Comparison of ENCODE assay signal across 8 mouse cellular contexts in the genomic region with DNA sequence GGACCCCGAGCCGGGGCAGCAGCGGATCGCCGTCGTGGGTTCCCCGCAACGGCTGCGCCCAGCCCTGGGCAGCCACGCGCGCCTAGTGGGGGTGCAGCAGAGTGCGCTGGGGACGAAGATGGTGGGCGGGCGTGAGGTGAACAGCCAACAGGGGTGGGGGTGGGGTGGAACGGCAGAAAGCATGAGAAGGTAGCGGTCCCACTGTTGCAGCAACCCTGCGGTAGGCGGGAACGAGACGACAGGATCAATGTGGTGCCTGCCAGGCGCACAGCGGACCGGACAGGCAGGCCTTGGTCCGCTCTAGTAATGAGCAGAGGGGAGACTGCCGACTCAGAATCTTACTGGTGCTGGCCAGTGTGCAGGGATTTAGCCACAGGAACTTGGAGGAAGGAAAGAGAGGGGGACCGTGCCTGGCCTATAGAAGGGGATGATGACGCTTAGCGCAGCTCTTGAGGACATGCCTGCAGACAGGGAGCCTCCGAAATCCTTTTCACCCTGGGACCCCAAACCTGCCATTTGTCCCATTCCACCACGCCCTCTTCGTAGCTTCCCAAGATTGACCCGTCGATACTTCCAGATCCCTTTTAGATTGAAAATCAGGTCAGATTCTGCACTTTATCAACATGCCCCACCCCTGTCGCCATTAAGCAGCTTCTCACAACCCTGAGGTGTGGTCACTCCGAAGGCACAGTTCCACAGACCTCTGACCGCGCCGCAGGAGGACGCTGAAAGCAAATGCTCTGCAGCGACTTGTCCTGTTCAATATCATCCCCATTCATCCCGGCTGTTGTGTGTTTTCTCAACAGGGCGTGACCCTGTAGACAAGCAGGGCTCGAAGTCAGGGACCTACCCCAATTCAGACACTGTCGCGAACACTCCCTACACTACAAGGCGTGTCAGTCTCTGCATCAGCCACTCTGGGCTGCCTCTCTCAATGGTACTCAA.
A peak's percentile ranks its signal among the peaks of the same experiment; 100 is the strongest.
DNase-seq lines count a peak whose midpoint lies in the region; ATAC-seq lines count a peak whose summit lies in the region.

No protein-coding gene starts in this region.

- no peak overlapping the region for H3K27ac ChIP-seq in lung, embryonic 15.5 days
- H3K27ac ChIP-seq in embryonic facial prominence, embryonic 11.5 days (replicated peaks; ENCODE audit: low read depth, low read length) = no peak overlapping the region
- no peak overlapping the region for H3K27ac ChIP-seq in intestine, embryonic 15.5 days

- H3K4me3 ChIP-seq in lung, embryonic 15.5 days = peak overlapping the region; percentile 33
- peak overlapping the region; percentile 37 for H3K4me3 ChIP-seq in embryonic facial prominence, embryonic 11.5 days (ENCODE audit: low read depth, low read length)
- H3K4me3 ChIP-seq in intestine, embryonic 15.5 days (replicated peaks) = peak overlapping the region; percentile 38

- H3K36me3 ChIP-seq in lung, embryonic 15.5 days = no peaks in the 10 kb centered on the region
- no peaks in the 10 kb centered on the region for H3K36me3 ChIP-seq in embryonic facial prominence, embryonic 11.5 days (replicated peaks; ENCODE audit: control insufficient read depth, insufficient read depth, low read depth, low read length)
- H3K36me3 ChIP-seq in intestine, embryonic 15.5 days = no peaks in the 10 kb centered on the region

- DNase-seq in lung, adult 18-20 months = no peak
- DNase-seq in embryonic facial prominence, embryonic 11.5 days (ENCODE audit: low spot score) = peak; percentile 12
- peak; percentile 44 for DNase-seq in right cerebral cortex, postnatal 4 days
- DNase-seq in adrenal gland, postnatal 4 days (ENCODE audit: low spot score in 2 of 2) = no peak
- no peak for DNase-seq in kidney, postnatal 25 days

- H3K4me1 ChIP-seq in lung, embryonic 15.5 days = peaks cover 34% of the 10 kb centered on the region
- H3K4me1 ChIP-seq in embryonic facial prominence, embryonic 11.5 days (ENCODE audit: control insufficient read depth, insufficient read depth, low read length) = no peaks in the 10 kb centered on the region; the same call in 1 of the 2 replicates
- H3K4me1 ChIP-seq in intestine, embryonic 15.5 days (replicated peaks) = peaks cover 27% of the 10 kb centered on the region

- 0 out of 2 replicates have a peak, but pooled peaks have one; percentile 9 for ATAC-seq in lung, embryonic 15.5 days (ENCODE audit: borderline replicate concordance, extremely low read depth, low FRiP score, low TSS enrichment)
- ATAC-seq in embryonic facial prominence, embryonic 11.5 days (replicated peaks; ENCODE audit: insufficient number of reproducible peaks, low FRiP score, low TSS enrichment, low read depth) = no peak
- no peak for ATAC-seq in intestine, embryonic 15.5 days
- no peak for ATAC-seq in megakaryocyte, adult 5-6 weeks (ENCODE audit: poor library complexity, severe bottlenecking)

- H3K27me3 ChIP-seq in lung, embryonic 15.5 days = peaks cover 83% of the 10 kb centered on the region
- peaks cover 57% of the 10 kb centered on the region for H3K27me3 ChIP-seq in embryonic facial prominence, embryonic 11.5 days (ENCODE audit: control insufficient read depth, insufficient read depth, low read length)
- H3K27me3 ChIP-seq in intestine, embryonic 15.5 days (replicated peaks) = peaks cover 70% of the 10 kb centered on the region

- no peaks in the 10 kb centered on the region for H3K9me3 ChIP-seq in lung, embryonic 15.5 days
- no peaks in the 10 kb centered on the region for H3K9me3 ChIP-seq in embryonic facial prominence, embryonic 11.5 days (replicated peaks; ENCODE audit: control insufficient read depth, low read length)
- no peaks in the 10 kb centered on the region for H3K9me3 ChIP-seq in intestine, embryonic 15.5 days

- H3K9ac ChIP-seq in lung, embryonic 15.5 days = no peak overlapping the region
- no peak overlapping the region for H3K9ac ChIP-seq in embryonic facial prominence, embryonic 11.5 days (replicated peaks; ENCODE audit: low read length)
- H3K9ac ChIP-seq in intestine, embryonic 15.5 days = peak overlapping the region; percentile 15; the same call in 1 of the 2 replicates

- WGBS in lung, embryonic 15.5 days = 1% methylated on average over 48 of the region's 48 CpGs
- WGBS in embryonic facial prominence, embryonic 11.5 days = under 1% methylated on average over 48 of the region's 48 CpGs
- WGBS in intestine, embryonic 15.5 days = 1% methylated on average over 48 of the region's 48 CpGs

- H3K4me2 ChIP-seq in lung, embryonic 15.5 days = peak overlapping the region; percentile 58
- H3K4me2 ChIP-seq in embryonic facial prominence, embryonic 11.5 days (ENCODE audit: low read depth, low read length) = peak overlapping the region; percentile 80
- peak overlapping the region; percentile 82 for H3K4me2 ChIP-seq in intestine, embryonic 15.5 days (replicated peaks)

Comparison
In these comparisons a context has a peak if more than half of its experiments do, and no peak if none do; other contexts are left out.
1. DNase-seq: peak in embryonic facial prominence, embryonic 11.5 days (single experiment) and right cerebral cortex, postnatal 4 days (single experiment); none in lung, adult 18-20 months (0 of 2), adrenal gland, postnatal 4 days (0 of 2) and kidney, postnatal 25 days (0 of 2).
2. Peak in every context shown above with its lines, with median percentiles within 50 percentile points of each other: H3K4me2 ChIP-seq and H3K4me3 ChIP-seq.